Mouse (Mus musculus) gastrocnemius, postnatal 14 days (tissue): ENCODE measurements around the gene Rad23a. TPM values are rescaled to one million over a fixed set of nuclear protein-coding genes. Genes with fewer than 3 reads are reported as not detected.

Experiments used
- DNase-seq: peaks from one replicate; pipeline ENCODE4 v3.0.0; 2021; ENCODE audit warnings: mixed read lengths
- intact Hi-C: fragments of 180-260 bp; cut with DNase I; formaldehyde crosslinking; loops from one replicate; pipeline ENCODE4 v1.15.1; 2025; ENCODE audit warnings: low total_unique reads
- microRNA-seq, 2 experiments: library from miRNA; unstranded; fragments of <30 nt; microRNA quantifications; one replicate each; pipeline ENCODE4 v1.2.0; 2021
- total RNA-seq, 2 experiments: library from RNA; stranded (reverse); gene quantifications; 2 replicates each; pipeline ENCODE4 v1.2.3; 2021

Rad23a gene
- total RNA-seq, 2 experiments from 2014 or later: 122 to 124 TPM

GRCm38 (mm10) chr8:84793791-84794485, 46.5 kb downstream of the Rad23a start:
- intact Hi-C loops: no loop called here

DNA sequence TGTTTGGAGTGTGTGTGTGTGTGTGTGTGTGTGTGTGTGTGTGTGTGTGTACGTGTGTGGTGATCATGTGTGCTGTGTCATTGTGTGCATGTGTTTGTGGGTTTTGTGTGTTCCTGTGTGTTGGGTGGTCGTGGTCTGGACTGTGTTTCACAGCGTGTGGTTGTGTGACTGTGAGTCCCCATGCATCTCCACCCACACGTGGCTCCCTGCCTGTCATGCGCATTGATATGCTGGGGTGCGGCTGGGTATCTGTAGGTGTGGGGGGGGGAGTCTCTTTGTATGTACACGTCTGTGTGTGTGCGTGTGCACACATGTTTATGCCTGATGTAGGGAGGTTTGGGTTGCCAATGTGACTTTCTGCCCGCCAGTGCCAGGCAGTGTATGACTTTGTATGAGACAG, 47.3 kb downstream of the Rad23a start:
- no peak for DNase-seq
- intact Hi-C loops: no loop called here

More at GRCm38 (mm10) chr8:84793791-84794485, 46.5 kb downstream of the Rad23a start:
- DNase-seq: peak; percentile 75

GRCm38 (mm10) chr8:84792429-84792947, 48.0 kb downstream of the Rad23a start:
- intact Hi-C loops: no loop called here
- no peak for DNase-seq

GRCm38 (mm10) chr8:84790537-84790936, 49.9 kb downstream of the Rad23a start:
- intact Hi-C loops: no loop called here
- no peak for DNase-seq

GRCm38 (mm10) chr8:84789855-84790486, 50.5 kb downstream of the Rad23a start:
- intact Hi-C loops: no loop called here
- DNase-seq: peak; percentile 82

GRCm38 (mm10) chr8:84789345-84789744, 51.1 kb downstream of the Rad23a start:
- intact Hi-C loops: no loop called here
- no peak for DNase-seq

DNA sequence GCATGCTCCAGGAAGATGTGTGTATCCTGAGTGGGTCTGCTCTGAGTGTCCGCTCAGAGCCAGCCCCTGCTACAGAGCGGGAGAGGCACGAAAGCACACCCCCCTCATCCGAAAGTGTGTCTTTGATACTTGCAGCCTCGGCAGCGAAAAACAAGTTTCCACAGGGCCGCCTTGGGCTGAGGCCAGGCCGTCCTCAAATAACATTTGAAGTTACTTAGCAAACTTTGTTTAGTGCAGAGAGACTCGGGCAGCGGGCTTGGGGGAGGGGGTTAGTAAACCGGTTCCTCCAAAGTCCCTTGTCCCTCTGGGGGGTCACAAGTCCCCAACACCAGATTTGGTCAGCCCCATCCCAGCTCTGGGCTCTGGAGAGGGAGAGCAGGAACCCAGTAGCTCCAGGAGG, 51.6 kb downstream of the Rad23a start:
- intact Hi-C loops: no loop called here
- DNase-seq: peak; percentile 92

- intact Hi-C loops: no loop called here
- DNase-seq: no peak
Measured at GRCm38 (mm10) chr8:84787523-84788302, 52.8 kb downstream of the Rad23a start.

GRCm38 (mm10) chr8:84786801-84787467, 53.5 kb downstream of the Rad23a start:
- no peak for DNase-seq
- intact Hi-C loops: no loop called here

DNA sequence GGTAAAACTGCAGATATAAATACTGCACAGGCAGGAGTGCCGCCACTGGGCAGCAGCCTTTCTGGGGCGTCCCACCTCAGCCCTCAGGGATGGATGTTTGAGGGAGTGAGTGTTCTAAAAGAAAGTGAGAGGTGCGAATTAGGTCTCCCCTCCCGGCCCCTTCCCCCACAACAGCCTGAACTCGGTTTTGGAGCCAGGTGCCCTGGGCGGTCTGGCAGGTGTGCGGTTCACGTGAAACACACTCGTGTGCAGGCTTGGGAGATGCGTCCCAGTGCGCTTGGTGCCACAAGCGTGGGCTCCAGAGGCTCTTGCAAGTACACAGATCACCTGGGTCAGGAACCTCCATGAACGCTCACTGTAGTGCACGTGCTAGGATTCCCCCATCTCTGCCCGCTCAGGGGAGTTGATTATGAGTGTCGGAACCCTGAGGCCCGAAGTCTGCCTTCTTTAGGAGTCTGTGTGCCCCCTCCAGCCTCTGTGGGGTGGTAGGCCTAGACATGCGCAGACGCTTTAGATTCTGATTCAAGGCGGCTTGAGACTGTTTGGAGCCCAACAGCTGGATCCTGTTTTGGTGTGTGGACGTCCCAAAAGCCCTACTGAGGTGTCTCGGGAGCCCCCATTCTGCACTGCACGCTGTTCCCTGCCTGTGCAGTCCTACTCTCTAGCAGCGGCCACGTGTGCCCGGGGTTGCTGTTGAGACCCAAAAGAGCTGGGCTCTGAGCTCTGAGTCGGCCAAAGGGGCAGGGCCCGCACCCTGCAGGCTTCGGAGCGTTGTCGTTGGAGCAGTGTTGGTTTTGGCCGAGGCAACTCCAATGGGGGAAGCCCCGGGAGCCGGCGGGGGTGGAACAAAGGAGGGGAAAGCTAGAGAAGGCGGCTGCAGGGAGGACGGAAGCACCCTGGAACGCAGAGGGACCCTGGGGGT, 54.4 kb downstream of the Rad23a start:
- intact Hi-C loops: no loop called here
- DNase-seq: peak; percentile 85

DNA sequence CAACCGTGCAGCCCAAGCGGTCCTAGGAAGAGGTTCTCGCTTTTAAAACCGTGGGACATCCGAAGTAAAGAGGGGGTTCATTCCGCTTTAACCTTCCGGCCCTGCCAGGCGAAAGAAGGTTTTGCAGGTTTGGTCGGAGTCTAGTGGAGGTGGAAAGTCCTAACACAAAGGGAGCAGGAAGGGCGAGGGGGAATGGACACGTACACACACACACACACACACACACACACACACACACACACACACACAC, 55.0 kb downstream of the Rad23a start:
- DNase-seq: no peak
- intact Hi-C loops: no loop called here

DNA sequence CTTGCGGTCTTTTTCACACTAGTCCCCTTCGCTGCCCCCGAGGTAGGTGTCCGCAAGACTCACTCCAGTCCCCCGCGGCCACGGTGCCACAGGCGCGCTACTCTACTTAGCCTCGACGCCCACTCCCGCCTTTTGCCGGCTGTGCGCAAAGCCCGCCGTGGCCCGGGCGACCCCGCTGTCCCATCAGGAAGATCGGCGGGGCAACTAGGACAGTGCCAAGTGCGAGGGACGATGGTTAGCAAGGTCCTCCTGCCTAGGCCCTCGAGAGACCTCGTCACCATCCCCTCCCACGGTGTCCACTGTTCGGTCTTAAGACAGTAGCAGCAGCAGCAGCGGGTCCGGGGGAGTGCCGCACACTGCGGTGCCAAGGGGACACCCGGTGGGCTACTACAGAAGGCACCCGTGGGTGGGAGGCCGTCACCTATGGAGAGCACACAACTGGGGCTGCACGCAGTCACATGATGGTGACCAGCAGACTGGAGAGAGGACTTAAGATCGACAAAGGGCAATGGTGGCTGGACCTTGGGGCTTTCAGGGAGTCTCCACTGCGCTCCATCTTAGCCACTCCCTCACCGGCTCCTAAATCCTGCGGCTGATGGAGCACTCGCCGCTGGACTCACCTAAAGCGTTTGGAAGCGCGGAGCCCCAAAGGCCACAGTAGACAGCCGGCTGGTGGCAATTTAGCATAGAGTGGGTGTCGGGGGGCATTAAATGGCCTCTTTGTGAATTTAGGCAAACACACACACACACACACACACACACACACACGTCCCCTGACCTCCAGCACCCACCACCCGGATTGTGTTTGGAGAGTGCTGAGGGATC, 55.6 kb downstream of the Rad23a start:
- intact Hi-C loops: no loop called here

More for the DNA sequence above, 55.6 kb downstream of the Rad23a start:
- no peak for DNase-seq

Small RNA genes lying within 50 kb of the gene (microRNA-seq; reads per million reads assigned to microRNA genes)
- 0.32 to 1.5 reads per million in 2 experiments for gene Mir7069

Other genes starting within 250 kb of the Rad23a start
- gene Ier2, start 177.8 kb downstream of the Rad23a start, total RNA-seq: 10 to 100 TPM; 10.5 to 10.8 TPM
- 10 to 100 TPM; 26.0 to 36.2 TPM for gene Trmt1, start 154.4 kb downstream of the Rad23a start, total RNA-seq
- 10 to 100 TPM; 25.7 to 33.6 TPM for gene Nacc1, start 152.8 kb downstream of the Rad23a start, total RNA-seq
- gene Lyl1, start 139.2 kb downstream of the Rad23a start, total RNA-seq: 1 to 10 TPM; 2.7 to 2.9 TPM
- 1 to 10 TPM in 1 of 2 experiments, under 1 TPM in 1; 0.66 to 1.1 TPM for gene G430095P16Rik, start 117.7 kb downstream of the Rad23a start, total RNA-seq
- gene Nfix, start 40.3 kb downstream of the Rad23a start, total RNA-seq: 100 to 1,000 TPM; 531 to 566 TPM
- 1 to 10 TPM; 6.0 to 7.2 TPM for gene Dand5, start 17.8 kb downstream of the Rad23a start, total RNA-seq
- 10 to 100 TPM; 28.4 to 28.8 TPM for gene Gadd45gip1, start 9.1 kb downstream of the Rad23a start, total RNA-seq
- 100 to 1,000 TPM; 197 to 229 TPM for gene Calr, start 6.3 kb upstream of the Rad23a start, total RNA-seq
- gene Farsa, start 16.3 kb upstream of the Rad23a start, total RNA-seq: 10 to 100 TPM; 24.8 to 25.5 TPM
- gene Syce2, start 31.4 kb upstream of the Rad23a start, total RNA-seq: 1 to 10 TPM; 2.1 to 2.6 TPM
- gene Gcdh, start 53.3 kb upstream of the Rad23a start, total RNA-seq: 10 to 100 TPM; 23.3 to 30.0 TPM
- gene Klf1, start 61.3 kb upstream of the Rad23a start, total RNA-seq: under 1 TPM in 1 of 2 experiments, not detected in 1; 0.23 TPM
- gene Dnase2a, start 67.9 kb upstream of the Rad23a start, total RNA-seq: 1 to 10 TPM; 5.7 to 6.9 TPM
- gene Mast1, start 96.7 kb upstream of the Rad23a start, total RNA-seq: under 1 TPM in 1 of 2 experiments, not detected in 1; 0.07 TPM
- not detected for gene Rtbdn, start 106.3 kb upstream of the Rad23a start, total RNA-seq
- not detected for gene Gm49661, start 128.8 kb upstream of the Rad23a start, total RNA-seq
- gene Prdx2, start 128.9 kb upstream of the Rad23a start, total RNA-seq: 100 to 1,000 TPM; 224 to 248 TPM
- 10 to 100 TPM; 22.6 to 28.4 TPM for gene Rnaseh2a, start 129.1 kb upstream of the Rad23a start, total RNA-seq
- 1 to 10 TPM; 6.2 to 6.3 TPM for gene Junb, start 138.1 kb upstream of the Rad23a start, total RNA-seq
- gene Hook2, start 149.9 kb upstream of the Rad23a start, total RNA-seq: 1 to 10 TPM; 1.4 to 1.5 TPM
- gene Best2, start 173.9 kb upstream of the Rad23a start, total RNA-seq: not detected
- 10 to 100 TPM; 44.3 to 44.9 TPM for gene Asna1, start 184.6 kb upstream of the Rad23a start, total RNA-seq
- gene Trir, start 186.2 kb upstream of the Rad23a start, total RNA-seq: 10 to 100 TPM; 77.5 to 92.1 TPM
- gene Tnpo2, start 196.2 kb upstream of the Rad23a start, total RNA-seq: 10 to 100 TPM; 24.6 to 27.9 TPM
- 1 to 10 TPM; 3.6 to 4.7 TPM for gene Fbxw9, start 219.4 kb upstream of the Rad23a start, total RNA-seq
- not detected for gene Gm5741, start 227.3 kb upstream of the Rad23a start, total RNA-seq
- 10 to 100 TPM; 18.2 to 20.2 TPM for gene Dhps, start 231.1 kb upstream of the Rad23a start, total RNA-seq
- gene Wdr83os, start 240.1 kb upstream of the Rad23a start, total RNA-seq: 10 to 100 TPM; 45.3 to 46.2 TPM
- 10 to 100 TPM; 13.2 to 15.1 TPM for gene Wdr83, start 240.6 kb upstream of the Rad23a start, total RNA-seq
- 10 to 100 TPM; 13.6 to 14.0 TPM for gene Man2b1, start 242.6 kb upstream of the Rad23a start, total RNA-seq